Mouse (Mus musculus) heart, postnatal 0 days (tissue): ENCODE measurements at regions not wholly inside any gene's neighbourhood (a gene's known extent, or its start where the extent isn't known, plus 50 kb on each side); places are given as distances from the start of the nearest gene placed in this dataset.

ENCODE experiments used
- ATAC-seq: fragments of 200-750 bp; cut with Nextera tagmentation; 2 replicates; pipeline ENCODE4 v1.8.0; 2017; ENCODE audit warnings: low read depth, moderate number of reproducible peaks, moderate library complexity; ENCODE audit not compliant: insufficient read depth
- DNase-seq: peaks from one replicate; pipeline ENCODE4 v3.0.0-alpha.2; 2016; ENCODE audit warnings: low spot score
- H3K27ac ChIP-seq: fragments of 300-500 bp; sonication (generic); 2 replicates; pipeline ENCODE4 v1.5.1; 2014; ENCODE audit warnings: low read depth, mild to moderate bottlenecking
- H3K27me3 ChIP-seq: fragments of 300-500 bp; sonication (generic); 2 replicates; pipeline ENCODE4 v1.6.1; 2014; ENCODE audit warnings: low read length, mixed read lengths; ENCODE audit not compliant: control insufficient read depth, insufficient read depth
- H3K36me3 ChIP-seq: fragments of 300-500 bp; sonication (generic); replicated peaks from 2 replicates; pipeline ENCODE4 v1.6.1; 2014; ENCODE audit warnings: low read length, mixed read lengths; ENCODE audit not compliant: control insufficient read depth, insufficient read depth
- H3K4me1 ChIP-seq: fragments of 300-500 bp; sonication (generic); 2 replicates; pipeline ENCODE4 v1.6.1; 2014; ENCODE audit warnings: antibody characterized with exemption; ENCODE audit not compliant: control insufficient read depth, insufficient read depth
- H3K4me2 ChIP-seq: fragments of 300-500 bp; sonication (generic); 2 replicates; pipeline ENCODE4 v1.6.1; 2014; ENCODE audit warnings: low read depth, mild to moderate bottlenecking, low read length, moderate library complexity
- H3K4me3 ChIP-seq: fragments of 300-500 bp; sonication (generic); 2 replicates; pipeline ENCODE4 v1.5.1; 2014; ENCODE audit warnings: low read depth, low read length
- H3K9ac ChIP-seq: fragments of 300-500 bp; sonication (generic); replicated peaks from 2 replicates; pipeline ENCODE4 v1.6.1; 2014; ENCODE audit warnings: low read depth, low read length, mixed read lengths
- H3K9me3 ChIP-seq: fragments of 300-500 bp; sonication (generic); replicated peaks from 2 replicates; pipeline ENCODE4 v1.6.1; 2016; ENCODE audit warnings: low read length; ENCODE audit not compliant: control insufficient read depth
- CTCF ChIP-seq: IDR thresholded peaks from 2 replicates; pipeline ENCODE4 v1.5.1; 2016; ENCODE audit warnings: antibody characterized with exemption, control low read depth, low read depth
- EP300 ChIP-seq: IDR thresholded peaks from 2 replicates; pipeline ENCODE4 v1.6.1; 2016; ENCODE audit warnings: antibody characterized with exemption, low read depth
- WGBS: fragments of 180-500 bp; shearing (Covaris S2); extraction: QIAGEN DNeasy Blood & Tissue Kit; methylation state at CpG from one replicate; pipeline ENCODE4 v1.1.7; 2014; 5-methylcytosine and 5-hydroxymethylcytosine counted together

- no peaks in the 10 kb centered on the region for H3K4me1 ChIP-seq
- no peaks in the 10 kb centered on the region for H3K27me3 ChIP-seq
- no peak overlapping the region for H3K4me2 ChIP-seq
- ATAC-seq (no peak), DNase-seq (no peak)
- no peak overlapping the region for H3K27ac ChIP-seq
- H3K9ac ChIP-seq, result no peak overlapping the region
- no peak for TF ChIP-seq EP300
- no peak for TF ChIP-seq CTCF
- no peaks in the 10 kb centered on the region for H3K9me3 ChIP-seq
- no peaks in the 10 kb centered on the region for H3K36me3 ChIP-seq
- WGBS, result 81% methylated on average over 5 of the region's 5 CpGs
- no peak overlapping the region for H3K4me3 ChIP-seq
These were observed 270.3 kb downstream of the Sox2 start for GRCm38 (mm10) chr3:34920497-34920896.

GRCm38 (mm10) chr3:34949867-34950266 is 299.7 kb downstream of the Sox2 start:
- H3K9ac ChIP-seq, result no peak overlapping the region
- ATAC-seq (no peak), DNase-seq (no peak)
- no peaks in the 10 kb centered on the region for H3K9me3 ChIP-seq
- no peak overlapping the region for H3K4me3 ChIP-seq
- H3K27me3 ChIP-seq, result no peaks in the 10 kb centered on the region
- no peaks in the 10 kb centered on the region for H3K4me1 ChIP-seq
- no peak overlapping the region for H3K4me2 ChIP-seq
- no peak overlapping the region for H3K27ac ChIP-seq
- no peak for TF ChIP-seq EP300
- no peak for TF ChIP-seq CTCF
- no peaks in the 10 kb centered on the region for H3K36me3 ChIP-seq
- 37% methylated on average over 3 of the region's 3 CpGs for WGBS

- ATAC-seq (no peak), DNase-seq (no peak)
- H3K4me1 ChIP-seq, result no peaks in the 10 kb centered on the region
- no peak overlapping the region for H3K4me2 ChIP-seq
- no peak overlapping the region for H3K9ac ChIP-seq
- H3K4me3 ChIP-seq, result no peak overlapping the region
- H3K27ac ChIP-seq, result no peak overlapping the region
- no peaks in the 10 kb centered on the region for H3K9me3 ChIP-seq
- WGBS, result 74% methylated on average over 4 of the region's 4 CpGs
- no peaks in the 10 kb centered on the region for H3K36me3 ChIP-seq
- TF ChIP-seq CTCF, result no peak
- TF ChIP-seq EP300, result no peak
- H3K27me3 ChIP-seq, result peaks cover 2% of the 10 kb centered on the region; the same call in 1 of the 2 replicates
These were observed 306.0 kb downstream of the Sox2 start for GRCm38 (mm10) chr3:34956183-34956582.

- DNase-seq (no peak), ATAC-seq (no peak)
- Histone ChIP-seq H3K27me3 (peaks cover 2% of the 10 kb centered on the region; the same call in 1 of the 2 replicates), H3K4me1 (no peaks in the 10 kb centered on the region), H3K4me3 (no peak overlapping the region; the same call in 1 of the 2 replicates), H3K27ac (no peak overlapping the region), H3K4me2 (peak overlapping the region; percentile 32), H3K9ac (no peak overlapping the region), H3K36me3 (no peaks in the 10 kb centered on the region), H3K9me3 (no peaks in the 10 kb centered on the region)
- WGBS, result 18% methylated on average over 19 of the region's 19 CpGs
- TF ChIP-seq EP300 (no peak), CTCF (no peak)
These were observed 308.9 kb downstream of the Sox2 start for GRCm38 (mm10) chr3:34959044-34959521.

- DNase-seq, result no peak
- ATAC-seq, result no peak
- Histone ChIP-seq H3K36me3 (no peaks in the 10 kb centered on the region), H3K9ac (no peak overlapping the region), H3K27me3 (no peaks in the 10 kb centered on the region), H3K4me1 (no peaks in the 10 kb centered on the region), H3K27ac (no peak overlapping the region), H3K9me3 (no peaks in the 10 kb centered on the region), H3K4me3 (no peak overlapping the region), H3K4me2 (no peak overlapping the region)
- WGBS, result 61% methylated on average over 6 of the region's 6 CpGs
- no peak for TF ChIP-seq EP300
- TF ChIP-seq CTCF, result no peak
These were observed 316.2 kb downstream of the Sox2 start for GRCm38 (mm10) chr3:34966442-34966841.

GRCm38 (mm10) chr3:34967911-34968310 is 317.7 kb downstream of the Sox2 start:
- 60% methylated on average over 2 of the region's 2 CpGs for WGBS
- Histone ChIP-seq H3K4me1 (no peaks in the 10 kb centered on the region), H3K4me3 (no peak overlapping the region), H3K9ac (no peak overlapping the region), H3K36me3 (no peaks in the 10 kb centered on the region), H3K27ac (no peak overlapping the region), H3K4me2 (no peak overlapping the region), H3K9me3 (no peaks in the 10 kb centered on the region), H3K27me3 (no peaks in the 10 kb centered on the region)
- no peak for DNase-seq
- TF ChIP-seq CTCF (no peak), EP300 (no peak)
- ATAC-seq, result no peak
